Mouse (Mus musculus) spleen, adult 2 months (tissue): ENCODE results near the gene Tspan31.

Experiments
- CTCF ChIP-seq: fragments of 200-500 bp; IDR thresholded peaks from 2 replicates; pipeline ENCODE4 v1.5.1; 2011; ENCODE audit warnings: mild to moderate bottlenecking, inconsistent platforms; ENCODE audit not compliant: insufficient read depth, insufficient read length, insufficient replicate concordance; ENCODE audit errors: extremely low read depth
- POLR2A ChIP-seq: fragments of 200-500 bp; IDR thresholded peaks from 2 replicates; pipeline ENCODE4 v1.6.1; 2011; ENCODE audit warnings: low read depth, low read length, inconsistent platforms

- TF ChIP-seq CTCF: no peak
- no peak for TF ChIP-seq POLR2A
Measured at GRCm38 (mm10) chr10:127118470-127118869, 48.4 kb upstream of the Tspan31 start.
